Mouse (Mus musculus) layer of hippocampus, adult 9-11 months (tissue): Measurements from ENCODE around the gene Itga7.

Experiments used
- DNase-seq: peaks from one replicate; pipeline ENCODE4 v3.0.0; 2022

Itga7 gene

DNA sequence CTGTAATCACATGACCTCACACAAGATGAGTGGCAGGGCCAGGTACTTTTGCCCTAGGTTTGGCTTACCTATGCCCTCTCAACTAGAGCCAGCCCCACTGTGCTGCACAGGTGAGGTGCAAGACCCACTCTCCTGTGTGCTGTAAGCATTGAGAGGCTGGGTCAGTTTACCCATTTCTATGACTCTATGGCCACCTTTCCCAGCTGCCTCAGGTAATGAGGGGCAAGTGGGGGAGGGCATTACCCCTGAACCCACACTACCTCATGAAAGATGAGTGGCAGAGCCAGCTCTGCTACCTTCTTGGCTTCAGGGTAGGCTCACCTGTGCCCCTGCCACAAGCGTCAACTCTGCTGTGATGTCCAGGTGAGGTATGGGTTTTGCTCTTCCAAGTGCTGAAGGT, 62.2 kb downstream of the Itga7 start:
- no peak for DNase-seq

DNA sequence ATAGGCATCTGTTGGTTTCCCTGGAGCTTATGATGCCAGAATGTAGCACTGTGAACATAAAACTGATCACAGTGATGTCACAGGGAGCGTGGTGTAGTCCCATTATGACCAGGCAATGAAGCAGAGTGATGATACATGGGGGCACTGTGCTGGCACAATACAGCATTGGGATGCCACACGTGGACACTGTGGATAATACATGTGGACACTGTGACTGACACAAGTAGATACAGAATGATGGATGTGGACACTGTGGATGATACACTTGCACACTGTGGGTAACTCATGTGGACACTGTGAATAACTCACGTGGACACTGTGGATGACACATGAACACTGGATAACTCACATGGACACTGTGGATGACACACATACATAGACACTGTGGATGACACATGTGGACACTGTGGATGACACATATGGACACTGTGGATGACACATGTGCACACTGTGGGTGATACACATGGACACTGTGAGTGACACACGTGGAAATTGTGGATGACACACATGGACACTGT, 63.0 kb downstream of the Itga7 start:
- no peak for DNase-seq

- DNase-seq = no peak
These were observed 70.7 kb downstream of the Itga7 start for GRCm38 (mm10) chr10:129004032-129004920.
